Mouse (Mus musculus): ENCODE measurements around the gene Uqcc2. TPM values are rescaled to one million over a fixed set of nuclear protein-coding genes. Genes with fewer than 3 reads are reported as not detected.

Uqcc2 gene
- total RNA-seq, 2 experiments from 2014 or later = 230 to 262 TPM

- DNase-seq (ENCODE audit: low spot score in 2 of 2) = no peak
Observed at GRCm38 (mm10) chr17:27078499-27078898, 55.2 kb downstream of the Uqcc2 start.

- DNase-seq (ENCODE audit: low spot score in 2 of 2) = no peak
Observed at GRCm38 (mm10) chr17:27077920-27078319, 55.8 kb downstream of the Uqcc2 start.

- no peak for DNase-seq (ENCODE audit: low spot score in 2 of 2)
Observed at GRCm38 (mm10) chr17:27077133-27077532, 56.6 kb downstream of the Uqcc2 start.

- DNase-seq (ENCODE audit: low spot score in 2 of 2) = no peak
Observed at GRCm38 (mm10) chr17:27074849-27075745, 58.6 kb downstream of the Uqcc2 start.

- no peak for DNase-seq (ENCODE audit: low spot score in 2 of 2)
Observed at GRCm38 (mm10) chr17:27074236-27074635, 59.5 kb downstream of the Uqcc2 start.

- DNase-seq (ENCODE audit: low spot score in 2 of 2) = no peak
Observed at GRCm38 (mm10) chr17:27073778-27074177, 59.9 kb downstream of the Uqcc2 start.

- no peak for DNase-seq (ENCODE audit: low spot score in 2 of 2)
Observed at GRCm38 (mm10) chr17:27073126-27073525, 60.6 kb downstream of the Uqcc2 start.

Small RNA genes lying within 50 kb of the gene (microRNA-seq; reads per million reads assigned to microRNA genes)
- not detected for gene Mir7677

Other genes starting within 250 kb of the Uqcc2 start
- gene Kifc5b, start 216.8 kb downstream of the Uqcc2 start, total RNA-seq (2021) = 1 to 10 TPM; 6.1 to 8.5 TPM
- 10 to 100 TPM in 1 of 2 experiments, 1 to 10 TPM in 1; 9.6 to 10.9 TPM for gene Phf1, start 200.9 kb downstream of the Uqcc2 start, total RNA-seq (2021)
- 10 to 100 TPM; 90.4 to 92.8 TPM for gene Cuta, start 194.3 kb downstream of the Uqcc2 start, total RNA-seq (2021)
- 10 to 100 TPM; 20.8 to 23.8 TPM for gene Syngap1, start 192.7 kb downstream of the Uqcc2 start, total RNA-seq (2021)
- gene Zbtb9, start 160.7 kb downstream of the Uqcc2 start, total RNA-seq (2021) = 1 to 10 TPM; 4.1 to 4.8 TPM
- 10 to 100 TPM; 30.2 to 35.2 TPM for gene Bak1, start 104.9 kb downstream of the Uqcc2 start, total RNA-seq (2021)
- gene Itpr3, start 76.6 kb downstream of the Uqcc2 start, total RNA-seq (2021) = 1 to 10 TPM; 8.7 to 9.1 TPM
- gene Ip6k3, start 33.9 kb upstream of the Uqcc2 start, total RNA-seq (2021) = 10 to 100 TPM; 40.2 to 50.7 TPM
- 10 to 100 TPM; 34.2 to 34.4 TPM for gene Lemd2, start 70.6 kb upstream of the Uqcc2 start, total RNA-seq (2021)

Data from gastrocnemius, postnatal 4 days (tissue).